Mouse (Mus musculus) MEL (cell line): ENCODE results near the gene Ffar1. TPM values are rescaled to one million over a fixed set of nuclear protein-coding genes. Genes with fewer than 3 reads are reported as not detected.

Experiments used
- DNase-seq: peaks from one replicate; pipeline ENCODE4 v3.0.0; 2011; ENCODE audit warnings: low read depth, low spot score
- H3K27ac ChIP-seq: 2 replicates; pipeline ENCODE4 v1.5.1; 2012; ENCODE audit warnings: low read depth, mild to moderate bottlenecking, control low read depth, low read length, moderate library complexity; ENCODE audit not compliant: control insufficient read depth
- H3K27me3 ChIP-seq, 2 experiments: fragments of 150-350 bp in 1 of 2; sonication (generic) in 1 of 2; 2 replicates each; pipeline ENCODE4 v1.6.1; 2012; ENCODE audit warnings: low read length in 2 of 2, mild to moderate bottlenecking in 2 of 2, improper control_type of control experiment in 1 of 2, moderate library complexity in 1 of 2; ENCODE audit not compliant: insufficient read depth in 2 of 2, control insufficient read depth in 1 of 2
- H3K36me3 ChIP-seq, 2 experiments: 2 replicates each; pipeline ENCODE4 v1.6.1; 2012 to 2014; ENCODE audit warnings: low read length in 2 of 2, improper control_type of control experiment in 1 of 2, inconsistent platforms in 1 of 2, mild to moderate bottlenecking in 1 of 2; ENCODE audit not compliant: insufficient read depth in 2 of 2, control insufficient read depth in 1 of 2
- H3K4me1 ChIP-seq, 2 experiments: fragments of 150-350 bp in 1 of 2; sonication (generic) in 1 of 2; 2 replicates each; pipeline ENCODE4 v1.6.1; 2012; ENCODE audit warnings: low read length in 2 of 2, improper control_type of control experiment in 1 of 2, mild to moderate bottlenecking in 1 of 2; ENCODE audit not compliant: insufficient read depth in 2 of 2, control insufficient read depth in 1 of 2
- H3K4me3 ChIP-seq, 2 experiments: fragments of 150-350 bp in 1 of 2; sonication (generic) in 1 of 2; 2 replicates each; pipeline ENCODE4 v1.5.1; 2012; ENCODE audit warnings: low read depth in 2 of 2, low read length in 2 of 2, mild to moderate bottlenecking in 2 of 2, moderate library complexity in 2 of 2, control low read depth in 1 of 2, improper control_type of control experiment in 1 of 2; ENCODE audit not compliant: control insufficient read depth in 1 of 2, insufficient read depth in 1 of 2
- H3K79me2 ChIP-seq: 2 replicates; pipeline ENCODE4 v1.6.1; 2012; ENCODE audit warnings: mild to moderate bottlenecking, low read length, moderate library complexity; ENCODE audit not compliant: control insufficient read depth, poor library complexity, insufficient read depth
- H3K9ac ChIP-seq: 2 replicates; pipeline ENCODE4 v1.6.1; 2012; ENCODE audit warnings: low read depth, mild to moderate bottlenecking, control low read depth, low read length, moderate library complexity; ENCODE audit not compliant: control insufficient read depth, poor library complexity, severe bottlenecking
- H3K9me3 ChIP-seq: fragments of 150-350 bp; sonication (generic); replicated peaks from 2 replicates; pipeline ENCODE4 v1.6.1; 2012; ENCODE audit warnings: mild to moderate bottlenecking, low read length, improper control_type of control experiment, moderate library complexity; ENCODE audit not compliant: insufficient read depth
- BHLHE40 ChIP-seq: IDR thresholded peaks from 2 replicates; pipeline ENCODE4 v1.6.1; 2012; ENCODE audit warnings: low read depth, mild to moderate bottlenecking, inconsistent platforms, low read length, improper control_type of control experiment, borderline replicate concordance
- CHD1 ChIP-seq: IDR thresholded peaks from 2 replicates; pipeline ENCODE4 v1.6.1; 2012; ENCODE audit warnings: low read depth, mild to moderate bottlenecking, inconsistent platforms, low read length, improper control_type of control experiment
- ETS1 ChIP-seq: IDR thresholded peaks from 2 replicates; pipeline ENCODE4 v1.6.1; 2012; ENCODE audit warnings: low read depth, mild to moderate bottlenecking, inconsistent platforms, low read length, improper control_type of control experiment, moderate library complexity
- GABPA ChIP-seq: IDR thresholded peaks from 2 replicates; pipeline ENCODE4 v1.6.1; 2012; ENCODE audit warnings: low read depth, mild to moderate bottlenecking, inconsistent platforms, low read length, improper control_type of control experiment, moderate library complexity
- GATA1 ChIP-seq: IDR thresholded peaks from 2 replicates; pipeline ENCODE4 v1.6.1; 2011; ENCODE audit warnings: low read depth, low read length, improper control_type of control experiment
- HCFC1 ChIP-seq: IDR thresholded peaks from 2 replicates; pipeline ENCODE4 v1.6.1; 2012; ENCODE audit warnings: low read depth, mild to moderate bottlenecking, inconsistent platforms, low read length, improper control_type of control experiment, moderate library complexity
- KAT2A ChIP-seq: conservative IDR thresholded peaks from 2 replicates; pipeline ENCODE4 v1.6.1; 2012; ENCODE audit warnings: low read depth, low read length, improper control_type of control experiment, inconsistent platforms
- MEF2A ChIP-seq: IDR thresholded peaks from 2 replicates; pipeline ENCODE4 v1.6.1; 2014; ENCODE audit warnings: low read depth, mild to moderate bottlenecking, inconsistent platforms, low read length, improper control_type of control experiment; ENCODE audit not compliant: poor library complexity, insufficient replicate concordance, severe bottlenecking; ENCODE audit errors: extremely low read depth
- NELFE ChIP-seq: IDR thresholded peaks from 2 replicates; pipeline ENCODE4 v1.6.1; 2011; ENCODE audit warnings: low read depth, low read length, improper control_type of control experiment
- POLR2A ChIP-seq, 2 experiments: IDR thresholded peaks; 2 replicates each; pipeline ENCODE4 v1.6.1; 2011 to 2012; ENCODE audit warnings: low read length in 2 of 2, mild to moderate bottlenecking in 2 of 2, control low read depth in 1 of 2, improper control_type of control experiment in 1 of 2, low read depth in 1 of 2, moderate library complexity in 1 of 2; ENCODE audit not compliant: control insufficient read depth in 1 of 2, insufficient read depth in 1 of 2, poor library complexity in 1 of 2
- POLR2AphosphoS2 ChIP-seq: IDR thresholded peaks from 2 replicates; pipeline ENCODE4 v1.6.1; 2011; ENCODE audit warnings: low read length, improper control_type of control experiment
- RAD21 ChIP-seq: IDR thresholded peaks from 2 replicates; pipeline ENCODE4 v1.6.1; 2011; ENCODE audit warnings: mild to moderate bottlenecking, low read depth, low read length, improper control_type of control experiment
- RCOR1 ChIP-seq: IDR thresholded peaks from 2 replicates; pipeline ENCODE4 v1.6.1; 2012; ENCODE audit warnings: low read depth, mild to moderate bottlenecking, inconsistent platforms, low read length, improper control_type of control experiment
- TAL1 ChIP-seq: IDR thresholded peaks from 2 replicates; pipeline ENCODE4 v1.6.1; 2012; ENCODE audit warnings: mild to moderate bottlenecking, inconsistent platforms, low read length, moderate library complexity, mixed read lengths
- TCF12 ChIP-seq: IDR thresholded peaks from 2 replicates; pipeline ENCODE4 v1.6.1; 2014; ENCODE audit warnings: low read depth, mild to moderate bottlenecking, inconsistent platforms, low read length, improper control_type of control experiment, moderate library complexity
- USF1 ChIP-seq: IDR thresholded peaks from 2 replicates; pipeline ENCODE4 v1.6.1; 2014; ENCODE audit warnings: low read depth, mild to moderate bottlenecking, inconsistent platforms, low read length, improper control_type of control experiment, moderate library complexity
- ZC3H11A ChIP-seq: IDR thresholded peaks from 2 replicates; pipeline ENCODE4 v1.6.1; 2012; ENCODE audit warnings: low read depth, mild to moderate bottlenecking, inconsistent platforms, low read length, improper control_type of control experiment
- ZMIZ1 ChIP-seq: IDR thresholded peaks from 2 replicates; pipeline ENCODE4 v1.6.1; 2012; ENCODE audit warnings: low read depth, mild to moderate bottlenecking, inconsistent platforms, low read length, improper control_type of control experiment, moderate library complexity
- polyA plus RNA-seq, 2 experiments: library from polyadenylated mRNA; stranded (reverse) in 1 of 2; unstranded in 1 of 2; fragments of >175 nt in 1 of 2; fragments of >200 nt in 1 of 2; gene quantifications; 2 replicates each; pipeline versions ENCODE4 v1.2.1 to v1.2.4; 2012; ENCODE audit warnings: low replicate concordance in 2 of 2, low read depth in 1 of 2; ENCODE audit not compliant: insufficient read length in 2 of 2, insufficient read depth in 1 of 2, missing spikeins in 1 of 2
- total RNA-seq: library from RNA; depleted of rRNA; stranded (reverse); fragments of 300-350 nt; gene quantifications from 2 replicates; pipeline ENCODE4 v1.2.3, GENCODE M21; 2012

Ffar1 gene
- total and polyA plus RNA-seq, 3 experiments = not detected

- Histone ChIP-seq H3K27me3 (0 out of 4 replicates have a peak, but pooled peaks cover 0 to 2% of the 10 kb centered on the region in 2 experiments), H3K4me1 (peaks cover 3 to 13% of the 10 kb centered on the region in 2 experiments), H3K27ac (no peak overlapping the region), H3K4me3 (no peak overlapping the region), H3K9me3 (no peaks in the 10 kb centered on the region), H3K79me2 (no peaks in the 10 kb centered on the region), H3K9ac (no peak overlapping the region), H3K36me3 (peaks cover 0 to 8% of the 10 kb centered on the region in 2 experiments; a peak in 2 of 4 replicates)
- TF ChIP-seq ZMIZ1 = no peak
- no peak for DNase-seq
These were observed 37.1 kb downstream of the Ffar1 start for GRCm38 (mm10) chr7:30824306-30824705.

GRCm38 (mm10) chr7:30823675-30824074, 37.7 kb downstream of the Ffar1 start, which contains the start of gene Ffar2:
Ffar2 (minus strand) TSS chr7:30823775.
- H3K4me1 ChIP-seq = peaks cover 3 to 13% of the 10 kb centered on the region in 2 experiments
- 0 out of 4 replicates have a peak, but pooled peaks cover 0 to 2% of the 10 kb centered on the region in 2 experiments for H3K27me3 ChIP-seq
- no peak within 1 kb of the TSS for H3K9ac ChIP-seq
- peaks cover 0 to 8% of the 10 kb centered on the region in 2 experiments; a peak in 2 of 4 replicates for H3K36me3 ChIP-seq
- no peak within 1 kb of the TSS for H3K4me3 ChIP-seq
- no peak within 1 kb of the TSS for H3K27ac ChIP-seq
- DNase-seq = no peak
- no peaks in the 10 kb centered on the region for H3K79me2 ChIP-seq
- TF ChIP-seq HCFC1 (no peak), POLR2AphosphoS2 (no peak), ETS1 (no peak), GABPA (no peak), BHLHE40 (no peak), MEF2A (no peak), TCF12 (no peak), KAT2A (no peak), GATA1 (no peak), CHD1 (no peak), ZC3H11A (no peak), TAL1 (no peak), USF1 (no peak), RAD21 (no peak), POLR2A (IDR thresholded peaks at IDR 0.05; ENCODE audit: control insufficient read depth in 1 of 2, insufficient read depth in 1 of 2, low read depth in 1 of 2, low read length in 2 of 2, poor library complexity in 1 of 2) (no peak), NELFE (no peak), RCOR1 (no peak)
- H3K9me3 ChIP-seq = no peaks in the 10 kb centered on the region
